Mouse (Mus musculus): ENCODE data around the gene Zfp781. TPM values are rescaled to one million over a fixed set of nuclear protein-coding genes. Genes with fewer than 3 reads are reported as not detected.

Gene Zfp781
- 1.3 TPM for total RNA-seq (2023)

DNA sequence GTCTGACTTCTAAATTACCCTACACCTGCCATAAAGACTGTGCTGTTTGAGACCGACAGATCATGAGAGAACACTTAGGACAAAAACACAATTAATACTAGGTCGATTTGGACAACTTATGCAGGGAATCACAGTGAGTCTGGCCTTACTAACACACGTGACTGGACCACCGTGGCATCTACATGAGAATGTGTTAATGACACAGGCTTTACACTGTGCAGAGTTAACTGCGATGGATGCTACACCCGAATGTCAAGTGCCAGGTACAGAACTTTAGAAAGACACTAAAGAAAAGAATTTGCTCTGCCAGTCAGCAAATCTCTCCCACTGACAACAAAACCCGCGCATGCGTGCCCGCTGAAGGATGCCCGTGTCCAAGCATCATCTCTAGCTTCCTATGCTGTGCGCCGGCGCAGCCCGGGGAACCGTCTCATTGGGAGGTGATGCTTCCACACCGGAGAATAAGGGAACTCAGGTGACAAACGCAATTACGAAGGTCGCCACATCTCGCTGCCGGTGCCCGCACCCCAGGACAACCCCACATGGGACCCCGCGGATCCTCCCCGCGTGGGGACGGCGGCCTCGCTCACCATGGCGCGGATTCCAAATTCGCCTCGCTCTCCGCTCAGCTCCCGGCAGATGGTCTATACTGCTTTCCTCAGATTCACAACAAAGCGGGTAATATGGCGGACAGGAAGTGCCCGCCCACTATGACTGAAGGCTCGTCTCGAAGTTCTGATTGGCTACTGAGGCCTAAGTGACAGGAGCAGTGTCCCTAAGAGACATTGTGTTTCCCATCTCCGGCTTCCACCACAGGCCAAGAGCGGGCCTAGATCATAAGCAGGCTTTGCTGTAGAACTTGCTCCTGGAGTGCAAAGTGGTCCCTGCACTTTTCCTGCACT lies at the start of gene Zfp781:
TSS of gene Zfp781 (minus strand) at position 639 of the 902 bp plus-strand sequence.

DNA sequence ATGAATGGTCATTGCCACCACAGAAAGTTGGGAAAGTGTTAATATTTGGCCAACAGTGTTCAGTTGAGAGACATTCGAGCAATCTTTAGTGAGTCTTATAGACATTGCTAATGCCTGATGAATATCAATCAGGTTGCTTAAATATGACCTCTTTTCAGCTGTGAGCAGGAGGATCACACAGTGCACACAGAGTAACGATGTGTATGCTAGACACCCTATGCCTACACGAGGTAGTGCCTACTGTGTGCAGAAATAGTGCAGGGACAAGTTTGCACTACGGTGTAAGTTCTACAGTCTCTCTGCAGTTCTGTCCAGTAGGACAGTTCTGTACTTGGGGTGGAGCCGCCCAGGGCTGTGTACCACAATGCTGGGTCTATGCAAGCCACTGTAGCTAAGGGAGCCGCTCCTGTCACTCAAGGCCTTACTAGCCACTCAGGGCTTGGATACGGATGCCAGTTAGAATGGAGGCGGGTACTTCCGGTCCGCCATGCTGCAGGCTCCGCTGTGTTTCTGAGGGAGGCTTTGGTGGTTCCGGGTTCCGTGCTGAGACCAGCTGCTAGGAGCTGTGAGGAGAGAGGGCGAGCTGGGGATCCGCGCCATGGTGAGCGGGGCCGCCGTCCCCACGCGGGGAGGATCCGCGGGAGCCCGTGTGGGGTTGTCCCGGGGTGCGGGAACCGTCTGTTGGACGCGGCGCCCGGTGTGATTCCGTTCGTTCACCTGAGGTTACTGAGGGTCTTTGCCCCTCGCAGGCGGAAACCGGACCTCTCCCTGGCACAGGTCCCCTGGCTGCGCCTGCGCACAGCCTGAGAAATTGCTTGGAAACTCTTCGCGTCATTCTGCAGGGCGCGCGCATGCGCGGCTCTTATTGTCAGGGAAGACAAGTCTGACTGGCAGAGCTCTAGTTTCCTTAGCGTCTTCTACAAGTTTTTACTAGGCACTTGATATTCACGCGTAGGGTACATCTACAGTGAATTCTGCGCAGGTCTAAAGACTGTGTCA lies 66.6 kb downstream of the Zfp781 start, which contains the start of gene Gm32687:
TSS of gene Gm32687 (plus strand) at position 526 of the 999 bp plus-strand sequence.

Other genes starting within 250 kb of the Zfp781 start
- gene Zfp433, start 225.7 kb downstream of the Zfp781 start, total RNA-seq (2023): 7.5 TPM
- gene Gm3055, start 159.3 kb downstream of the Zfp781 start, total RNA-seq (2023): 2.8 TPM
- 0.61 TPM for gene Gm4767, start 118.3 kb downstream of the Zfp781 start, total RNA-seq (2023)
- 2.1 TPM for gene Gm32687, start 66.5 kb downstream of the Zfp781 start, total RNA-seq (2023)
- gene Zfp873, start 117.6 kb upstream of the Zfp781 start, total RNA-seq (2023): 6.8 TPM
- gene BC024063, start 152.9 kb upstream of the Zfp781 start, total RNA-seq (2023): 8.3 TPM
- 8.5 TPM for gene AU041133, start 197.5 kb upstream of the Zfp781 start, total RNA-seq (2023)

All from CD8-positive naive resting alpha-beta T cell, adult 57 days (primary cell).